Mouse (Mus musculus): ENCODE results near the gene Atf6b. TPM values are rescaled to one million over a fixed set of nuclear protein-coding genes. Genes with fewer than 3 reads are reported as not detected.

Gene Atf6b
- polyA plus RNA-seq, 1 experiment from 2014 or later: 119 TPM

- Histone ChIP-seq H3K27me3 (ENCODE audit: control insufficient read depth, insufficient read depth, low read depth, low read length) (no peaks in the 10 kb centered on the region), H3K27ac (ENCODE audit: low read length) (no peak overlapping the region), H3K9ac (ENCODE audit: low read depth, low read length) (no peak overlapping the region), H3K4me2 (ENCODE audit: low read length) (no peak overlapping the region), H3K4me3 (ENCODE audit: low read depth, low read length) (no peak overlapping the region), H3K9me3 (replicated peaks; ENCODE audit: control insufficient read depth, low read length, poor library complexity, severe bottlenecking) (no peaks in the 10 kb centered on the region), H3K4me1 (ENCODE audit: control insufficient read depth, insufficient read depth, low read length) (peaks cover 26% of the 10 kb centered on the region), H3K36me3 (ENCODE audit: control insufficient read depth, insufficient read depth, low read length) (peaks cover 3% of the 10 kb centered on the region; the same call in 1 of the 2 replicates)
- ATAC-seq: no peak
- 96% methylated on average over 3 of the region's 3 CpGs for WGBS
These were observed 22.0 kb upstream of the Atf6b start for GRCm38 (mm10) chr17:34624981-34625380.

GRCm38 (mm10) chr17:34626062-34626772 is 20.7 kb upstream of the Atf6b start:
- WGBS: 52% methylated on average over 16 of the region's 16 CpGs
- Histone ChIP-seq H3K4me2 (ENCODE audit: low read length) (peak overlapping the region; percentile 92), H3K27ac (ENCODE audit: low read length) (peak overlapping the region; percentile 85), H3K9me3 (replicated peaks; ENCODE audit: control insufficient read depth, low read length, poor library complexity, severe bottlenecking) (no peaks in the 10 kb centered on the region), H3K27me3 (ENCODE audit: control insufficient read depth, insufficient read depth, low read depth, low read length) (no peaks in the 10 kb centered on the region), H3K4me3 (ENCODE audit: low read depth, low read length) (peak overlapping the region; percentile 73), H3K4me1 (ENCODE audit: control insufficient read depth, insufficient read depth, low read length) (peaks cover 38% of the 10 kb centered on the region), H3K36me3 (ENCODE audit: control insufficient read depth, insufficient read depth, low read length) (no peaks in the 10 kb centered on the region), H3K9ac (ENCODE audit: low read depth, low read length) (peak overlapping the region; percentile 78)
- ATAC-seq: no peak; the same call in 1 of the 2 replicates

GRCm38 (mm10) chr17:34626773-34627092 is 20.2 kb upstream of the Atf6b start:
- under 1% methylated on average over 17 of the region's 18 CpGs for WGBS
- Histone ChIP-seq H3K9ac (ENCODE audit: low read depth, low read length) (peak overlapping the region; percentile 78), H3K4me1 (ENCODE audit: control insufficient read depth, insufficient read depth, low read length) (peaks cover 43% of the 10 kb centered on the region), H3K27me3 (ENCODE audit: control insufficient read depth, insufficient read depth, low read depth, low read length) (no peaks in the 10 kb centered on the region), H3K4me3 (ENCODE audit: low read depth, low read length) (peak overlapping the region; percentile 73), H3K36me3 (ENCODE audit: control insufficient read depth, insufficient read depth, low read length) (no peaks in the 10 kb centered on the region), H3K27ac (ENCODE audit: low read length) (peak overlapping the region; percentile 85), H3K9me3 (replicated peaks; ENCODE audit: control insufficient read depth, low read length, poor library complexity, severe bottlenecking) (no peaks in the 10 kb centered on the region), H3K4me2 (ENCODE audit: low read length) (peak overlapping the region; percentile 92)
- ATAC-seq: peak; percentile 46

GRCm38 (mm10) chr17:34627093-34627942 is 19.6 kb upstream of the Atf6b start:
- peak overlapping the region; percentile 85 for H3K27ac ChIP-seq (ENCODE audit: low read length)
- H3K27me3 ChIP-seq (ENCODE audit: control insufficient read depth, insufficient read depth, low read depth, low read length): 0 out of 2 replicates have a peak, but pooled peaks cover 1% of the 10 kb centered on the region
- peak; percentile 65 for ATAC-seq
- peak overlapping the region; percentile 73 for H3K4me3 ChIP-seq (ENCODE audit: low read depth, low read length)
- WGBS: under 1% methylated on average over 36 of the region's 45 CpGs
- H3K4me2 ChIP-seq (ENCODE audit: low read length): peak overlapping the region; percentile 92
- no peaks in the 10 kb centered on the region for H3K9me3 ChIP-seq (replicated peaks; ENCODE audit: control insufficient read depth, low read length, poor library complexity, severe bottlenecking)
- peaks cover 46% of the 10 kb centered on the region for H3K4me1 ChIP-seq (ENCODE audit: control insufficient read depth, insufficient read depth, low read length)
- peak overlapping the region; percentile 78 for H3K9ac ChIP-seq (ENCODE audit: low read depth, low read length)
- H3K36me3 ChIP-seq (ENCODE audit: control insufficient read depth, insufficient read depth, low read length): no peaks in the 10 kb centered on the region

- Histone ChIP-seq H3K4me1 (ENCODE audit: control insufficient read depth, insufficient read depth, low read length) (peaks cover 46% of the 10 kb centered on the region), H3K9me3 (replicated peaks; ENCODE audit: control insufficient read depth, low read length, poor library complexity, severe bottlenecking) (no peaks in the 10 kb centered on the region), H3K36me3 (ENCODE audit: control insufficient read depth, insufficient read depth, low read length) (no peaks in the 10 kb centered on the region), H3K9ac (ENCODE audit: low read depth, low read length) (peak within 1 kb of the TSS; percentile 78), H3K4me3 (ENCODE audit: low read depth, low read length) (peak within 1 kb of the TSS; percentile 73), H3K27me3 (ENCODE audit: control insufficient read depth, insufficient read depth, low read depth, low read length) (0 out of 2 replicates have a peak, but pooled peaks cover 2% of the 10 kb centered on the region), H3K27ac (ENCODE audit: low read length) (peak within 1 kb of the TSS; percentile 85), H3K4me2 (ENCODE audit: low read length) (peak within 1 kb of the TSS; percentile 92)
- 3% methylated on average over 29 of the region's 29 CpGs for WGBS
- peak; percentile 11; the same call in 1 of the 2 replicates for ATAC-seq
These were observed 18.9 kb upstream of the Atf6b start, which contains the start of gene Ppt2 for GRCm38 (mm10) chr17:34627943-34628643. TSS of gene Ppt2 (minus strand) at chr17:34628510.

- Histone ChIP-seq H3K27ac (ENCODE audit: low read length) (peak overlapping the region; percentile 85), H3K4me1 (ENCODE audit: control insufficient read depth, insufficient read depth, low read length) (peaks cover 46% of the 10 kb centered on the region), H3K9me3 (replicated peaks; ENCODE audit: control insufficient read depth, low read length, poor library complexity, severe bottlenecking) (no peaks in the 10 kb centered on the region), H3K36me3 (ENCODE audit: control insufficient read depth, insufficient read depth, low read length) (no peaks in the 10 kb centered on the region), H3K4me2 (ENCODE audit: low read length) (peak overlapping the region; percentile 92), H3K9ac (ENCODE audit: low read depth, low read length) (peak overlapping the region; percentile 78), H3K4me3 (ENCODE audit: low read depth, low read length) (peak overlapping the region; percentile 73), H3K27me3 (ENCODE audit: control insufficient read depth, insufficient read depth, low read depth, low read length) (0 out of 2 replicates have a peak, but pooled peaks cover 2% of the 10 kb centered on the region)
- 13% methylated on average over 5 of the region's 5 CpGs for WGBS
- ATAC-seq: no peak
These were observed 18.3 kb upstream of the Atf6b start for GRCm38 (mm10) chr17:34628644-34628967.

- H3K9ac ChIP-seq (ENCODE audit: low read depth, low read length): peak within 1 kb of the TSS; percentile 78
- under 1% methylated on average over 16 of the region's 16 CpGs for WGBS
- H3K4me2 ChIP-seq (ENCODE audit: low read length): peak within 1 kb of the TSS; percentile 92
- 0 out of 2 replicates have a peak, but pooled peaks cover 2% of the 10 kb centered on the region for H3K27me3 ChIP-seq (ENCODE audit: control insufficient read depth, insufficient read depth, low read depth, low read length)
- H3K36me3 ChIP-seq (ENCODE audit: control insufficient read depth, insufficient read depth, low read length): no peaks in the 10 kb centered on the region
- peaks cover 46% of the 10 kb centered on the region for H3K4me1 ChIP-seq (ENCODE audit: control insufficient read depth, insufficient read depth, low read length)
- ATAC-seq: peak; percentile 38
- peak within 1 kb of the TSS; percentile 85 for H3K27ac ChIP-seq (ENCODE audit: low read length)
- H3K4me3 ChIP-seq (ENCODE audit: low read depth, low read length): peak within 1 kb of the TSS; percentile 73
- no peaks in the 10 kb centered on the region for H3K9me3 ChIP-seq (replicated peaks; ENCODE audit: control insufficient read depth, low read length, poor library complexity, severe bottlenecking)
These were observed 17.7 kb upstream of the Atf6b start, which contains the start of gene Prrt1 for GRCm38 (mm10) chr17:34629221-34629751. TSS of gene Prrt1 (plus strand) at chr17:34629533.

GRCm38 (mm10) chr17:34629796-34630603 is 16.9 kb upstream of the Atf6b start:
- Histone ChIP-seq H3K36me3 (ENCODE audit: control insufficient read depth, insufficient read depth, low read length) (no peaks in the 10 kb centered on the region), H3K27ac (ENCODE audit: low read length) (peak overlapping the region; percentile 85), H3K9me3 (replicated peaks; ENCODE audit: control insufficient read depth, low read length, poor library complexity, severe bottlenecking) (no peaks in the 10 kb centered on the region), H3K9ac (ENCODE audit: low read depth, low read length) (peak overlapping the region; percentile 78), H3K4me2 (ENCODE audit: low read length) (peak overlapping the region; percentile 92), H3K4me3 (ENCODE audit: low read depth, low read length) (peak overlapping the region; percentile 73), H3K4me1 (ENCODE audit: control insufficient read depth, insufficient read depth, low read length) (peaks cover 46% of the 10 kb centered on the region), H3K27me3 (ENCODE audit: control insufficient read depth, insufficient read depth, low read depth, low read length) (0 out of 2 replicates have a peak, but pooled peaks cover 2% of the 10 kb centered on the region)
- 21% methylated on average over 12 of the region's 12 CpGs for WGBS
- no peak for ATAC-seq
